Mouse (Mus musculus) adrenal gland, adult 2 months (tissue): ENCODE data around the gene 1700020D05Rik. TPM values are rescaled to one million over a fixed set of nuclear protein-coding genes. Genes with fewer than 3 reads are reported as not detected.

Source experiments
- DNase-seq: peaks from one replicate; pipeline ENCODE4 v3.0.0; 2021
- polyA plus RNA-seq: library from polyadenylated mRNA; depleted of rRNA; stranded (reverse); fragments of >200 nt; gene quantifications from 2 replicates; pipeline ENCODE4 v1.2.3, GENCODE M21; 2012
- total RNA-seq, 2 experiments: library from RNA; stranded (reverse); gene quantifications; 2 replicates each; pipeline ENCODE4 v1.2.3; 2021

Gene 1700020D05Rik
- total and polyA plus RNA-seq, 3 experiments = 0.86 to 1.1 (median 1.0) TPM

GRCm38 (mm10) chr19:5495353-5496051 is 8.1 kb downstream of the 1700020D05Rik start:
- DNase-seq = peak; percentile 8

- DNase-seq = no peak
These were observed 9.3 kb downstream of the 1700020D05Rik start for GRCm38 (mm10) chr19:5494314-5494713.

DNA sequence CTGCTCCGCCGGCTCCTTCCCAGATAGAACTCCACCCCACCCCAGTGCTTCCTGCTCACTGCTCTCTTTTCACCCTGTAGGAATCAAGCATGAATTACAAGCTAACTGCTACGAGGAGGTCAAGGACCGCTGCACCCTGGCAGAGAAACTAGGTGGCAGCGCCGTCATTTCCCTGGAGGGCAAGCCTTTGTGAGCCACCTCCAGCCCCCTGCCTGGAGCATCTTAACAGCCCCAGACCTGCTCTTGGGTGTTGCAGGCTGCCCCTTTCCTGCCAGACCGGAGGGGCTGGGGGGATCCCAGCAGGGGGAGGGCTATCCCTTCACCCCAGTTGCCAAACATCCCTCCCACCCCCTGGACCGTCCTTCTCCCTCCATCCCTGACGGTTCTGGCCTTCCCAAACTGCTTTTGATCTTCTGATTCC is 10.3 kb downstream of the 1700020D05Rik start:
- peak; percentile 56 for DNase-seq

- no peak for DNase-seq
These were observed 10.9 kb downstream of the 1700020D05Rik start for GRCm38 (mm10) chr19:5492641-5493040.

DNA sequence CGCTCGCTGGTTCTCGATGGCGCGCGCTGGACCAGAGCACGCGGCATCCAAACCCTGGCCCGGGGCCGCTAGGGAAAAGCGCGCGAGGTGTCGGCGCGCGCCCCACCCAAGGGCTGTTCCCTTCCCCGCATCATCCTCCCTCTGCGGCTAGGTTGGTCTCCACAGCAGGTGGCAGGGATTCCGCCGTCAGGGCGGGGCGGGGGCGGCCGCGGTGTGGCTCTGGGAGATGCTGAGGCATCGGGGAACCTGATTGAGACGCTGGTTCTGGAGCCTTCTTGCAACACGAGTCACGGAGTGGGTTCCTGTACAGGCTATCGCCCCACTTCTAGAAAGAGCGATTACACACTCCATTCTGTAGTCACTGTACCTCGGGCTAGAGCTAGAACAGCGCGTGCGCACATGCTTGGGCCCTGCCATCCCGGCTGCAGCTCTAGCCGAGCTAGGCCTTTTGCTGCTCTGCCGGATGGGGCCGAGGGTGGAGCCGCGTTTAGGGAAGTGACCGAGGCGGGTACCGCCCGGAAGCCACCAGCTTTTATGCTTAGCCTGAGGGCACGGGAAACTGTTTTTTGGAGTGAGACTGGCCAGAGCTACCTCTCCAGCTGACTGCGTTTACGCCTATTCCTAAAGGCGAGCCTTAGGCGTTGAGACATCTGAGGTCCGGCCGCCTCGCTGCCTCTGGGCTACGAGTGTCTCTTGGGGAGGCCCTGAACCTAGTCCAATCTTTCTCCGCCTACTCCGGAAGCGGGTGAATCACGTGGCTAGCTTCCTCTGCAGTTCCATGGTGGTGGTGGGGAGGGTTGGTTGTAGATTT is 12.5 kb downstream of the 1700020D05Rik start:
- DNase-seq = peak; percentile 92

DNA sequence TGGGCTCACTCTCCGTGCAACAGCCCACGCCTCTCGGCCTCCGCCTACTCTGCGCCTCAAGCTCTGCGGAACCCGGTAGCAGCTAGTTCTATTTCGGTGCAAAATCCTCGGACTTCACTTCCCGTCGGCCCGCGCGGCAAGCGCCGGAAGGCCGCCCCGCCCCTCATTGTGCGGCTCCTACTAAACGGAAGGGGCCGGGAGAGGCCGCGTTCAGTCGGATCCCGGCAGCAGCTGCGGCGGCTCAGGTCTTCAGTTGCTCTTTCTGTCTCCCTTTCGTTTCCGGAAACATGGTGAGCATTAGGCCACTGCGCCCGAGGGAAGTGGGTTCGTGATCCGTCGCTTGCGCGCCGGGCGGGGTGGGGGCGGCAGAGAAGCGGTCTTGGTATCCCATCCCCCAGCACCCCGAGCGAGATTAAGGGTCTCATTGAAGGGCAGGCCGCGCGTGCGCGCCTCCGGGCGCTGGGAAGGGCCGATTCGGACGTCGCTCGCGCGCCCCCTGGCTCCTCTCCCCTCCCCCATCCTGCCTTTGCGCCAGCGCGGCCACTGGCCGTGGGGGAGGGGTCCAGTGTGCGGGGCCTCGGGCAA is 13.2 kb downstream of the 1700020D05Rik start, which contains the start of gene Cfl1:
TSS of gene Cfl1 (plus strand) at position 143 of the 585 bp plus-strand sequence.
- peak; percentile 97 for DNase-seq

- peak; percentile 9 for DNase-seq
These were observed 13.9 kb downstream of the 1700020D05Rik start for GRCm38 (mm10) chr19:5489721-5490120.

DNA sequence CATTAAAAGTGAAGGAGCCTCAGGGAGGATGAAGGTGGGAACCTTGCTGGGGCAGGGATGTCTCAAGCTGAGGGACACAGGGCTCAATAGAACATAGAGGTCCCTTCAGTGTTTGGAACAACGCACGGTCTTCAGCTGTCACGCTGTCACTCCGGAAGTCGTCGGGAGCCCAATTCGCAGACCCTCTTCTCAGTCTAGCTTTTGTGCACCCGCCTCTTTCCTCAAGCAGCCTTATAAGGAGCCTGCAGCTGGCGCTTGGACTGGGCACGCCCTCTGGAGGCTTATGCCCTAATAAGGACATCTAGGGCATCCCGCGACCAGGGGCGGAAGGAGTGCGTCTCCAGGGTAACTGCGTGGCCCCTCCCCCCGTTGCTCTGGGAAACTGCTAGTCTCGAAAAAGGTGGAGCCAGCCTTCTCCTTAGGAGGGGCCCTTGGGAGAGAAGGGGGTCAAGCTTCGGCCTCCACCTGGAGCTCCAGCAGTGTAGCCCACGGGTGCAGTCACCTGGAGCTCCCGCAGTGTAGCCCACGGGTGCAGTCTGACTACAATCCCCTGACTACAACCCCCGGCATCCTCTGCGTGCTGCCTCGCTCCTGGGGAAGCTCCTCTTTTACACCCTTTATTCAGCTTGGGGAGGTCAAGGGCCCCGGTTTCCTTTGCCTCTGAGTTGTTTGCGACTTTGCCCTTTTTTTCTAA is 14.6 kb downstream of the 1700020D05Rik start:
- peak; percentile 98 for DNase-seq

DNA sequence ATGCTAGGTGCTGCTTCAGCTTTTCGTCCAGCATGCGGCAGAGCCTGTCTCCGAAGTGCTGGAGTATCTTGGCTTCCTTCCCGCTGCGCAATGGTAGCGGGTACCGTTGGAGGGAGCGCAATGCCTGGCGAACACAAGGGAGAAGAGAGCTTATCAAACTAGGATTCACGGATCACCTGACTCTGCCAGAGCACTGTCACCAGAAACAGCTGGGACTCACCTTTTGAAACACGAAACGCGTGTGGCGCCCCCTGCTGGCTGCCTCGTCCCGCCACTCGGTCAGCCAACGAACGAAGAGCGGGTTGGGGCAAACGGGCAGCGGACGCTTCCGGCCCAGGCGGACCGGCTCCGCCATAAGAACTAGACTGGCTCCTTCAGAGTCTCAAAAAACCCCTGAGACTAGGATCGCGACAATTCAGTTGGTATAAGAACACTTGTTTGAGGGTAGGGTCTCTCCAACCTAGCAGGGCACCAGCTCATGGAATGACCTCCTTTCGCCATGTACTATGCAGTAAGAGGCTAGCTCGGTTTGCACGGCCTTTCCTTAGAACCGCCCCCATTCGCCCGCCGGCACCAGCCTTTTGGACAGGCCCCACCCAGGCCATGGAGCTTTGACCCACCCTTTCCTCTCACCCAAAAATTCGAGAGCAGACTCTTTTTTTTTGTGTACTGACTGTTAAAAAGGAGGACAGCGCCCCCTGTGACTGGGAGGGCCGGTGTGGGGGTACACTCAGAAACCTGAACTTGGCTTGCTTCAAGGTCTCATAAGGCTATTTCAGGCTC is 15.6 kb downstream of the 1700020D05Rik start, which contains the start of gene Mus81:
TSS of gene Mus81 (minus strand) at position 635 of the 783 bp plus-strand sequence.
- peak; percentile 98 for DNase-seq

DNA sequence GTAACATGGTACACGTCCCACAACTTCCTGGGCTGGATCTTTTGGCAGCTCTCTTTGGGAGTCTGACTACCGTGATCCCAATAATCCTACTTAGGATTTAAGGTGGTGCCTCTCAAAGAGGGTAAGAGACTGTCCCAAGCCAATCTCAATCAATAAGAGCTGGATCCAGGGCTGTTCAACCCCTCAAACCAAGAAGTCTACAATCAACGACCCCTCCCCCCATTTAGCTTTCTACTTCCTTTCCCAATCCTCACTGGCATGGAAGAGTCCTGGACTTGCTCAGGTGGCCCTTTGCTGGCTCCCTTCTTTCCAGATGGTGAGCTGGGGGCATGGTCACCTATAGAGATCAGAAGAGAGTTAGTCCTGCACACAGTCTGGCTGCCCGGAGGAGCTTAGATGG is 16.8 kb downstream of the 1700020D05Rik start:
- no peak for DNase-seq

GRCm38 (mm10) chr19:5486286-5486685 is 17.3 kb downstream of the 1700020D05Rik start:
- DNase-seq = no peak

- DNase-seq = no peak
These were observed 17.8 kb downstream of the 1700020D05Rik start for GRCm38 (mm10) chr19:5485821-5486220.

- no peak for DNase-seq
These were observed 18.2 kb downstream of the 1700020D05Rik start for GRCm38 (mm10) chr19:5485371-5485770.

- DNase-seq = no peak
These were observed 19.1 kb downstream of the 1700020D05Rik start for GRCm38 (mm10) chr19:5484496-5484895.

DNA sequence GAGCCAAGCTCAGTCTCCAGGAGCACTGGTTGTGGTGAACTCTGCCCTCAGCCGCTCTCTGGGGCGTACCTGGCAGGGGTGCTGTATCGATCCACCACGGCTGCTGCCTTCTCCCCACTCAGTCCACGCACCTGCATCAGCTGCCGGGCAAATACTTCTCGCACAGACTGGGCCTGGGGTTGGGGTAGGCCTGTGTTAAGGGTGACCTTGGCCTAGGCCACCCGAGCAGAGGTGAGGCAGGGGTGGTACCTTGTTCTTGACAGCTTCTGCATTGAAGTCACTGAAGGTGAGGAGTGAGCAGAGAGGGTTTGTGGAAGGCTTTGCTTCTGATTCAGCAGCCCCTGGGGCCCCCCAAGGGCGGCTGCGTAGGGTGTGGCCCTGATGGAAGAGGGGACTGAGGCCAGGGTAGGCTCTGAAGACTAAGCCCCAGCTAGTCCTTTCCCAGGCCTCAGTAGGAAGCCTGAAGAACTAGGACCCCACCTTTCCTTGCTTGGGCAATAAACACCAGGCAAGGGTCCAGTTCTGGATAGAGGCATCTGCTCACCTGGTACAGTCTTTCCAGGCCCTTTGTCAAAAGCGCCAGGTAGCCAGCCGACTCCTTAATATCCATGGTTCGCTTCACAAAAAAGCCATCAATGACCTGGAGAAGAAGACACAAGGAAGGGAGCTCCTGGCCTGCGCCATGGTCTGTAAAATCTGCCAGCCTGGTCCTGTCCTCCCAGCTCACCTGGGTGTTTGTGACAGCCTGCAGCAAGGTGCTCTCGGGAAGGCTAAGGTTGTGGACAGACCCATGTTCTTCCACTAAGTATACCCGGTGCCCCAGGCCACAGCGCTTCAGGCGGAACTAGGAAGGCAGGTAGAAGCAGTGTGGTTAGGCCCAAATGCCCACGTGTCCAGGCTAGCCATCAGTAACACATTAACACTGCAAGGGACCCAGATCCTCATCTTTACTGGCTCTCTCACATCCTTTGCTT is 19.9 kb downstream of the 1700020D05Rik start:
- DNase-seq = no peak

GRCm38 (mm10) chr19:5481398-5481797 is 22.2 kb downstream of the 1700020D05Rik start:
- DNase-seq = no peak

GRCm38 (mm10) chr19:5480016-5480415 is 23.6 kb downstream of the 1700020D05Rik start:
- no peak for DNase-seq

DNA sequence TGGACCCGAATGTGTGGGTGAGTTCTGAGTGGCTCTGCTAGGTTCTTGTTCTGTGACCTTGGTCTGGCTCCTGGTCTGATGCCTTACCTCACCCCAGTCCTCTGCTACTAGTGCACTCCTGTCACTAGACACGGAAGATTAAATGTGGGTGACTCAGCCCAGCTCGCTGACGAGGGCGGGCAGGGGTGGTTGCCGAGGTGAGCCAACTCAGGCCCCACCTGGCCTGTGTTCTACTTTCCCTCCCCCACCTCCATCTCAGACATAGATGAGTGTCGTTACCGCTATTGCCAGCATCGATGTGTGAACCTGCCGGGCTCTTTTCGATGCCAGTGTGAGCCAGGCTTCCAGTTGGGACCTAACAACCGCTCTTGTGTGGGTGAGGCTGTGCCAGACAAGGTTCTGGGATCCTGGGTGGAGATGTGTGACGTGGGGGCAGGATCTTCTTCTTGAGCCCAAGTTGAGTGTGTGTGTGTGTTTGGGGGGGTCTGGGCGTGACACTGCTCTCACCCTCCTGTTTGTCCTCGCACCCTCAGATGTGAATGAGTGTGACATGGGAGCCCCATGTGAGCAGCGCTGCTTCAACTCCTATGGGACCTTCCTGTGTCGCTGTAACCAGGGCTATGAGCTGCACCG is 25.8 kb downstream of the 1700020D05Rik start:
- DNase-seq = peak; percentile 81

DNA sequence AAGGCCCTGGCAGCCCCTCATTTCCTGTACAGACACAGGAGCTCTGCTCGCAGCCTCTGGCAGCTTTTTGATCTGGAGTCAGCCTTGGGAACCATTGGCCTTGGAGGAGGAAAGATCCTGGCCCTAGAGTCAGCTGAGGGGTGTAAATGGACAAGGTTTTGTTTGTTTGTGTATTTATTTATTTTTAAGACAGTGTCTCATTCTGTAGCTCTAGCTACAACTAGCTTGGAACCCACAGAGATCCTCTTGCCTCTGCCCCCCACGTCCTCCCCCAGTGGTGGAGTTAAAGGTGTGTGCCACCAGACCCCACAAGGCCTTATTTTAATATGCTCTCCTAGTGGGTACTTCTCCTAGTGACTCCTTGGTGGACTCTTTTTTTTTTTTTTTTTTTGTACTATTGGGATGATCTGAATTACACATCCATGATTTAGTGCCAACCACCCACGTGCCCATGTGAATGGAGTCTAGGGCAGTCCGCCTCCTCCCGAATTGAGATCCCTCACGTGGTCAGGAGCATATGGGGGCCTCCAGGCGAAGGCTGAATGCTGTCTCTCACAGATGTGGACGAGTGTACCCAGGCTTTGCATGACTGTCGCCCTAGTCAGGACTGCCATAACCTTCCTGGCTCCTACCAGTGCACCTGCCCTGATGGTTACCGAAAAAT is 26.5 kb downstream of the 1700020D05Rik start:
- DNase-seq = peak; percentile 69
